Mouse (Mus musculus) splenic B cell, adult 2 months (primary cell): ENCODE measurements around the gene Ccdc107.
A peak's percentile ranks its signal among the peaks of the same experiment; 100 is the strongest.

Experiments used
- DNase-seq: peaks from one replicate; pipeline ENCODE4 v3.0.0-alpha.2; 2011; ENCODE audit warnings: low read depth, low spot score
- H3K27me3 ChIP-seq: 2 replicates; pipeline ENCODE4 v1.6.1; 2012; ENCODE audit warnings: mild to moderate bottlenecking, low read length, moderate library complexity, mixed read lengths; ENCODE audit not compliant: control insufficient read depth, poor library complexity, insufficient read depth, severe bottlenecking
- H3K36me3 ChIP-seq: 2 replicates; pipeline ENCODE4 v1.6.1; 2012; ENCODE audit warnings: mild to moderate bottlenecking, low read length, moderate library complexity, mixed read lengths; ENCODE audit not compliant: control insufficient read depth, poor library complexity, insufficient read depth, severe bottlenecking

Ccdc107 gene

GRCm38 (mm10) chr4:43497405-43497804 is 4.7 kb downstream of the Ccdc107 start:
- Histone ChIP-seq H3K36me3 (no peaks in the 10 kb centered on the region), H3K27me3 (no peaks in the 10 kb centered on the region)
- no peak for DNase-seq

GRCm38 (mm10) chr4:43497946-43498345 is 5.2 kb downstream of the Ccdc107 start:
- no peak for DNase-seq
- no peaks in the 10 kb centered on the region for H3K27me3 ChIP-seq
- no peaks in the 10 kb centered on the region for H3K36me3 ChIP-seq

- no peaks in the 10 kb centered on the region for H3K27me3 ChIP-seq
- DNase-seq, result peak; percentile 45
These were observed 6.3 kb downstream of the Ccdc107 start for GRCm38 (mm10) chr4:43498983-43499382.

GRCm38 (mm10) chr4:43499407-43500333 is 7.0 kb downstream of the Ccdc107 start, which contains the start of gene Arhgef39:
Gene Arhgef39, minus strand, starts transcription at chr4:43499695.
- H3K36me3 ChIP-seq, result no peaks in the 10 kb centered on the region
- no peaks in the 10 kb centered on the region for H3K27me3 ChIP-seq
- peak; percentile 64 for DNase-seq

More at GRCm38 (mm10) chr4:43498983-43499382, 6.3 kb downstream of the Ccdc107 start:
- no peaks in the 10 kb centered on the region for H3K36me3 ChIP-seq

GRCm38 (mm10) chr4:43503041-43503440 is 10.3 kb downstream of the Ccdc107 start:
- H3K36me3 ChIP-seq, result no peaks in the 10 kb centered on the region
- no peak for DNase-seq
- no peaks in the 10 kb centered on the region for H3K27me3 ChIP-seq

GRCm38 (mm10) chr4:43503506-43503905 is 10.8 kb downstream of the Ccdc107 start:
- DNase-seq, result no peak
- no peaks in the 10 kb centered on the region for H3K27me3 ChIP-seq

GRCm38 (mm10) chr4:43504269-43504668 is 11.6 kb downstream of the Ccdc107 start:
- Histone ChIP-seq H3K27me3 (no peaks in the 10 kb centered on the region), H3K36me3 (no peaks in the 10 kb centered on the region)
- no peak for DNase-seq

More at GRCm38 (mm10) chr4:43503506-43503905, 10.8 kb downstream of the Ccdc107 start:
- no peaks in the 10 kb centered on the region for H3K36me3 ChIP-seq

- no peaks in the 10 kb centered on the region for H3K27me3 ChIP-seq
- DNase-seq, result no peak
- H3K36me3 ChIP-seq, result no peaks in the 10 kb centered on the region
These were observed 13.4 kb downstream of the Ccdc107 start for GRCm38 (mm10) chr4:43506074-43506473.

- no peak for DNase-seq
- H3K27me3 ChIP-seq, result no peaks in the 10 kb centered on the region
- H3K36me3 ChIP-seq, result no peaks in the 10 kb centered on the region
These were observed 14.0 kb downstream of the Ccdc107 start, which contains the start of gene Car9 for GRCm38 (mm10) chr4:43506536-43507185. Gene Car9, plus strand, starts transcription at chr4:43506966.

GRCm38 (mm10) chr4:43507938-43508665 is 15.4 kb downstream of the Ccdc107 start:
- Histone ChIP-seq H3K27me3 (no peaks in the 10 kb centered on the region), H3K36me3 (no peaks in the 10 kb centered on the region)
- no peak for DNase-seq

GRCm38 (mm10) chr4:43508666-43508997 is 15.9 kb downstream of the Ccdc107 start:
- DNase-seq, result peak; percentile 75
- H3K27me3 ChIP-seq, result no peaks in the 10 kb centered on the region
- H3K36me3 ChIP-seq, result no peaks in the 10 kb centered on the region

- no peak for DNase-seq
- Histone ChIP-seq H3K27me3 (no peaks in the 10 kb centered on the region), H3K36me3 (no peaks in the 10 kb centered on the region)
These were observed 16.4 kb downstream of the Ccdc107 start for GRCm38 (mm10) chr4:43509109-43509508.

GRCm38 (mm10) chr4:43511675-43512454 is 19.2 kb downstream of the Ccdc107 start:
- no peak for DNase-seq
- no peaks in the 10 kb centered on the region for H3K36me3 ChIP-seq
- no peaks in the 10 kb centered on the region for H3K27me3 ChIP-seq

- Histone ChIP-seq H3K36me3 (no peaks in the 10 kb centered on the region), H3K27me3 (no peaks in the 10 kb centered on the region)
- DNase-seq, result no peak
These were observed 20.0 kb downstream of the Ccdc107 start for GRCm38 (mm10) chr4:43512653-43513052.
